Mouse (Mus musculus) embryonic facial prominence, embryonic 10.5 days (tissue): Measurements from ENCODE around the gene Wdr20. TPM values are rescaled to one million over a fixed set of nuclear protein-coding genes. Genes with fewer than 3 reads are reported as not detected.
"Not testable (repeated sequence)": the region's sequence is repeated elsewhere in the genome, so short reads cannot be mapped to it uniquely, and the experiment has no call there.

Experiments
- DNase-seq: peaks from one replicate; pipeline ENCODE4 v3.0.0-alpha.2; 2017; ENCODE audit warnings: low spot score
- H3K27ac ChIP-seq: fragments of 300-500 bp; sonication (generic); replicated peaks from 2 replicates; pipeline ENCODE4 v1.5.1; 2016; ENCODE audit warnings: mild to moderate bottlenecking
- H3K27me3 ChIP-seq: fragments of 300-500 bp; sonication (generic); replicated peaks from 2 replicates; pipeline ENCODE4 v1.6.1; 2016; ENCODE audit warnings: low read depth, mild to moderate bottlenecking; ENCODE audit not compliant: poor library complexity, severe bottlenecking
- H3K36me3 ChIP-seq: fragments of 300-500 bp; sonication (generic); replicated peaks from 2 replicates; pipeline ENCODE4 v1.6.1; 2016; ENCODE audit warnings: mild to moderate bottlenecking, moderate library complexity
- H3K4me1 ChIP-seq: fragments of 300-500 bp; sonication (generic); 2 replicates; pipeline ENCODE4 v1.6.1; 2016
- H3K4me3 ChIP-seq: fragments of 300-500 bp; sonication (generic); 2 replicates; pipeline ENCODE4 v1.5.1; 2016; ENCODE audit warnings: mild to moderate bottlenecking, moderate library complexity
- H3K9me3 ChIP-seq: fragments of 300-500 bp; sonication (generic); 2 replicates; pipeline ENCODE4 v1.6.1; 2016; ENCODE audit warnings: mild to moderate bottlenecking
- WGBS: fragments of 180-500 bp; shearing (Covaris S2); methylation state at CpG from one replicate; pipeline ENCODE4 v1.1.7; 2016; 5-methylcytosine and 5-hydroxymethylcytosine counted together
- polyA plus RNA-seq: library from polyadenylated mRNA; unstranded; fragments of >200 nt; fragmentation: Nextera tagmentation; extraction: Ambion mirVana; gene quantifications from 2 replicates; pipeline ENCODE4 v1.2.1, GENCODE M21; 2016

Wdr20 gene
- polyA plus RNA-seq, 1 experiment from 2014 or later, result 24.1 TPM

- peak overlapping the region; percentile 74 for H3K27ac ChIP-seq
- H3K27me3 ChIP-seq, result no peaks in the 10 kb centered on the region
- no peaks in the 10 kb centered on the region for H3K9me3 ChIP-seq
- DNase-seq, result no peak
- H3K4me1 ChIP-seq, result peaks cover 43% of the 10 kb centered on the region
- WGBS, result 61% methylated on average over 2 of the region's 2 CpGs
- no peak overlapping the region for H3K4me3 ChIP-seq
- H3K36me3 ChIP-seq, result no peaks in the 10 kb centered on the region
These were observed 37.0 kb upstream of the Wdr20 start for GRCm38 (mm10) chr12:110700730-110701129.

GRCm38 (mm10) chr12:110701363-110701762 lies 36.4 kb upstream of the Wdr20 start:
- not testable (repeated sequence) for DNase-seq, H3K9me3 ChIP-seq, H3K4me3 ChIP-seq, H3K36me3 ChIP-seq, H3K27me3 ChIP-seq
- Histone ChIP-seq H3K27ac (peak overlapping the region; percentile 74), H3K4me1 (peaks cover 49% of the 10 kb centered on the region)
- 35% methylated on average over 3 of the region's 3 CpGs for WGBS

GRCm38 (mm10) chr12:110702556-110702955 lies 35.2 kb upstream of the Wdr20 start, which contains the start of gene Hsp90aa1:
TSS of gene Hsp90aa1 (minus strand) at chr12:110702728.
- Histone ChIP-seq H3K36me3 (no peaks in the 10 kb centered on the region), H3K9me3 (no peaks in the 10 kb centered on the region), H3K27me3 (no peaks in the 10 kb centered on the region), H3K4me3 (peak within 1 kb of the TSS; percentile 17; the same call in 1 of the 2 replicates), H3K27ac (peak within 1 kb of the TSS; percentile 74), H3K4me1 (peaks cover 52% of the 10 kb centered on the region)
- DNase-seq, result no peak
- 54% methylated on average over 4 of the region's 4 CpGs for WGBS

- Histone ChIP-seq H3K27me3 (no peaks in the 10 kb centered on the region), H3K27ac (no peak overlapping the region), H3K36me3 (no peaks in the 10 kb centered on the region), H3K4me1 (peaks cover 52% of the 10 kb centered on the region), H3K4me3 (peak overlapping the region; percentile 17; the same call in 1 of the 2 replicates), H3K9me3 (no peaks in the 10 kb centered on the region)
- peak; percentile 90 for DNase-seq
- WGBS, result 30% methylated on average over 8 of the region's 8 CpGs
These were observed 34.7 kb upstream of the Wdr20 start for GRCm38 (mm10) chr12:110703008-110703471.

GRCm38 (mm10) chr12:110703682-110704081 lies 34.1 kb upstream of the Wdr20 start:
- 70% methylated on average over 7 of the region's 7 CpGs for WGBS
- Histone ChIP-seq H3K4me1 (peaks cover 46% of the 10 kb centered on the region), H3K27me3 (no peaks in the 10 kb centered on the region), H3K36me3 (no peaks in the 10 kb centered on the region), H3K4me3 (no peak overlapping the region), H3K27ac (no peak overlapping the region), H3K9me3 (no peaks in the 10 kb centered on the region)
- no peak for DNase-seq

GRCm38 (mm10) chr12:110705419-110705818 lies 32.3 kb upstream of the Wdr20 start:
- H3K27ac ChIP-seq, H3K4me3 ChIP-seq, H3K36me3 ChIP-seq, H3K9me3 ChIP-seq, DNase-seq, H3K27me3 ChIP-seq: not testable (repeated sequence)
- peaks cover 40% of the 10 kb centered on the region for H3K4me1 ChIP-seq
- WGBS, result 86% methylated on average over 4 of the region's 4 CpGs

GRCm38 (mm10) chr12:110706337-110707231 lies 31.2 kb upstream of the Wdr20 start:
- Histone ChIP-seq H3K36me3 (no peaks in the 10 kb centered on the region), H3K9me3 (no peaks in the 10 kb centered on the region), H3K27me3 (no peaks in the 10 kb centered on the region), H3K4me3 (peak overlapping the region; percentile 57), H3K27ac (peak overlapping the region; percentile 66), H3K4me1 (peaks cover 28% of the 10 kb centered on the region)
- WGBS, result under 1% methylated on average over 27 of the region's 27 CpGs
- DNase-seq, result peak; percentile 78

GRCm38 (mm10) chr12:110707451-110707850 lies 30.3 kb upstream of the Wdr20 start:
- Histone ChIP-seq H3K27me3 (no peaks in the 10 kb centered on the region), H3K36me3 (no peaks in the 10 kb centered on the region), H3K9me3 (no peaks in the 10 kb centered on the region), H3K4me1 (peaks cover 25% of the 10 kb centered on the region), H3K4me3 (peak overlapping the region; percentile 57), H3K27ac (no peak overlapping the region)
- DNase-seq, result no peak
- WGBS, result 85% methylated on average over 7 of the region's 7 CpGs

GRCm38 (mm10) chr12:110711270-110711669 lies 26.5 kb upstream of the Wdr20 start:
- peaks cover 16% of the 10 kb centered on the region for H3K4me1 ChIP-seq
- no peak for DNase-seq
- no peaks in the 10 kb centered on the region for H3K27me3 ChIP-seq
- H3K27ac ChIP-seq, result no peak overlapping the region
- H3K9me3 ChIP-seq, result no peaks in the 10 kb centered on the region
- H3K36me3 ChIP-seq, result no peaks in the 10 kb centered on the region
- WGBS, result 76% methylated on average over 5 of the region's 5 CpGs
- no peak overlapping the region for H3K4me3 ChIP-seq

- Histone ChIP-seq H3K27ac (no peak overlapping the region), H3K9me3 (no peaks in the 10 kb centered on the region), H3K36me3 (no peaks in the 10 kb centered on the region), H3K27me3 (peaks cover 4% of the 10 kb centered on the region; the same call in 1 of the 2 replicates), H3K4me3 (no peak overlapping the region), H3K4me1 (peaks cover 7% of the 10 kb centered on the region)
- 95% methylated on average over 6 of the region's 6 CpGs for WGBS
- DNase-seq, result no peak
These were observed 24.0 kb upstream of the Wdr20 start for GRCm38 (mm10) chr12:110713784-110714183.

- Histone ChIP-seq H3K4me3 (no peak overlapping the region), H3K9me3 (no peaks in the 10 kb centered on the region), H3K4me1 (peaks cover 7% of the 10 kb centered on the region), H3K36me3 (no peaks in the 10 kb centered on the region), H3K27ac (no peak overlapping the region), H3K27me3 (peaks cover 9% of the 10 kb centered on the region)
- no peak for DNase-seq
- WGBS, result 94% methylated on average over 6 of the region's 6 CpGs
These were observed 23.5 kb upstream of the Wdr20 start for GRCm38 (mm10) chr12:110714215-110714614.

GRCm38 (mm10) chr12:110716004-110716403 lies 21.7 kb upstream of the Wdr20 start:
- H3K27ac ChIP-seq, result no peak overlapping the region
- H3K4me1 ChIP-seq, result peaks cover 7% of the 10 kb centered on the region
- peak; percentile 38 for DNase-seq
- H3K36me3 ChIP-seq, result no peaks in the 10 kb centered on the region
- no peak overlapping the region for H3K4me3 ChIP-seq
- WGBS, result 10% methylated on average over 5 of the region's 5 CpGs
- peaks cover 21% of the 10 kb centered on the region for H3K27me3 ChIP-seq
- H3K9me3 ChIP-seq, result no peaks in the 10 kb centered on the region

- peaks cover 4% of the 10 kb centered on the region for H3K27me3 ChIP-seq
- DNase-seq, result no peak
- H3K9me3 ChIP-seq, result no peaks in the 10 kb centered on the region
- 93% methylated on average over 5 of the region's 5 CpGs for WGBS
- H3K27ac ChIP-seq, result no peak overlapping the region
- no peak overlapping the region for H3K4me3 ChIP-seq
- no peaks in the 10 kb centered on the region for H3K36me3 ChIP-seq
- H3K4me1 ChIP-seq, result peaks cover 12% of the 10 kb centered on the region
These were observed 12.7 kb upstream of the Wdr20 start for GRCm38 (mm10) chr12:110725051-110725450.
